Mouse (Mus musculus): ENCODE data around the gene Pkd1. TPM values are rescaled to one million over a fixed set of nuclear protein-coding genes. Genes with fewer than 3 reads are reported as not detected.

Pkd1 gene
- total RNA-seq, 2 experiments from 2014 or later, result 46.9 to 49.1 TPM

GRCm38 (mm10) chr17:24644875-24645721, 95.5 kb downstream of the Pkd1 start:
- DNase-seq, result peak; percentile 52 to 72

- peak in 1 of 2 experiments; percentile 30 for DNase-seq
These were observed 96.3 kb downstream of the Pkd1 start for GRCm38 (mm10) chr17:24645916-24646315.

Small RNAs within 50 kb of the gene (microRNA-seq; reads per million reads assigned to microRNA genes)
- 0.75 reads per million for gene Gm24589

Other genes with a start within 250 kb of the Pkd1 start
- gene Abca17, start 198.8 kb upstream of the Pkd1 start, total RNA-seq (2021), result under 1 TPM in 1 of 2 experiments, not detected in 1; 0.07 TPM
- gene Abca3, start 197.9 kb upstream of the Pkd1 start, total RNA-seq (2021), result 10 to 100 TPM; 19.8 to 24.4 TPM
- gene Rnps1, start 135.3 kb upstream of the Pkd1 start, total RNA-seq (2021), result 10 to 100 TPM; 65.7 to 78.7 TPM
- 100 to 1,000 TPM; 228 to 310 TPM for gene Eci1, start 123.2 kb upstream of the Pkd1 start, total RNA-seq (2021)
- 1 to 10 TPM; 2.1 to 4.3 TPM for gene Dnase1l2, start 106.7 kb upstream of the Pkd1 start, total RNA-seq (2021)
- gene E4f1, start 79.5 kb upstream of the Pkd1 start, total RNA-seq (2021), result 10 to 100 TPM; 16.8 to 20.2 TPM
- gene Pgp, start 79.4 kb upstream of the Pkd1 start, total RNA-seq (2021), result 10 to 100 TPM; 85.9 to 94.4 TPM
- under 1 TPM; 0.30 to 0.46 TPM for gene Bricd5, start 76.0 kb upstream of the Pkd1 start, total RNA-seq (2021)
- 10 to 100 TPM; 22.8 to 24.3 TPM for gene Mlst8, start 70.8 kb upstream of the Pkd1 start, total RNA-seq (2021)
- 10 to 100 TPM; 14.7 to 25.7 TPM for gene Caskin1, start 61.2 kb upstream of the Pkd1 start, total RNA-seq (2021)
- 100 to 1,000 TPM in 1 of 2 experiments, 10 to 100 TPM in 1; 94.7 to 118 TPM for gene Traf7, start 21.9 kb upstream of the Pkd1 start, total RNA-seq (2021)
- gene Rab26, start 15.6 kb upstream of the Pkd1 start, total RNA-seq (2021), result 1 to 10 TPM in 1 of 2 experiments, under 1 TPM in 1; 0.70 to 1.3 TPM
- 100 to 1,000 TPM in 1 of 2 experiments, 10 to 100 TPM in 1; 79.2 to 103 TPM for gene Tsc2, start 82.8 kb downstream of the Pkd1 start, total RNA-seq (2021)
- gene Nthl1, start 82.8 kb downstream of the Pkd1 start, total RNA-seq (2021), result 1 to 10 TPM; 7.8 TPM
- 10 to 100 TPM; 48.0 to 88.5 TPM for gene Slc9a3r2, start 100.5 kb downstream of the Pkd1 start, total RNA-seq (2021)
- gene Npw, start 108.6 kb downstream of the Pkd1 start, total RNA-seq (2021), result not detected
- gene Zfp598, start 119.9 kb downstream of the Pkd1 start, total RNA-seq (2021), result 10 to 100 TPM; 47.5 to 51.1 TPM
- gene Syngr3, start 140.1 kb downstream of the Pkd1 start, total RNA-seq (2021), result 1 to 10 TPM; 1.7 to 2.0 TPM
- 10 to 100 TPM; 34.5 to 42.0 TPM for gene Gfer, start 146.3 kb downstream of the Pkd1 start, total RNA-seq (2021)
- gene Noxo1, start 146.4 kb downstream of the Pkd1 start, total RNA-seq (2021), result 1 to 10 TPM; 4.5 to 6.1 TPM
- 10 to 100 TPM; 36.0 to 38.5 TPM for gene Tbl3, start 157.8 kb downstream of the Pkd1 start, total RNA-seq (2021)
- gene Rnf151, start 168.2 kb downstream of the Pkd1 start, total RNA-seq (2021), result not detected
- gene Rps2, start 168.3 kb downstream of the Pkd1 start, total RNA-seq (2021), result 100 to 1,000 TPM; 720 to 747 TPM
- gene Ndufb10, start 174.6 kb downstream of the Pkd1 start, total RNA-seq (2021), result 100 to 1,000 TPM; 239 to 246 TPM
- under 1 TPM in 1 of 2 experiments, not detected in 1; 0.40 TPM for gene Rpl3l, start 178.0 kb downstream of the Pkd1 start, total RNA-seq (2021)
- gene Msrb1, start 186.8 kb downstream of the Pkd1 start, total RNA-seq (2021), result 10 to 100 TPM; 84.2 to 86.1 TPM
- 1 to 10 TPM; 1.8 to 2.2 TPM for gene Hs3st6, start 203.2 kb downstream of the Pkd1 start, total RNA-seq (2021)

All from adrenal gland, postnatal 36 days (tissue).